Mouse (Mus musculus) kidney, adult 2 months (tissue): ENCODE results near the gene Igfbp2. TPM values are rescaled to one million over a fixed set of nuclear protein-coding genes. Genes with fewer than 3 reads are reported as not detected.

Experiments used
- DNase-seq: peaks from one replicate; pipeline ENCODE4 v3.0.0; 2021
- H3K27ac ChIP-seq: fragments of 200-500 bp; 2 replicates; pipeline ENCODE4 v1.5.1; 2012; ENCODE audit warnings: low read depth, low read length, control low read depth, inconsistent platforms; ENCODE audit not compliant: insufficient read depth
- H3K27me3 ChIP-seq: fragments of 200-500 bp; replicated peaks from 2 replicates; pipeline ENCODE4 v1.6.1; 2012; ENCODE audit warnings: mild to moderate bottlenecking, moderate library complexity, low read length, inconsistent platforms; ENCODE audit not compliant: control insufficient read depth, insufficient read depth
- H3K36me3 ChIP-seq: fragments of 200-500 bp; 2 replicates; pipeline ENCODE4 v1.6.1; 2012; ENCODE audit warnings: mild to moderate bottlenecking, moderate library complexity, low read length, inconsistent platforms; ENCODE audit not compliant: control insufficient read depth, insufficient read depth
- H3K4me1 ChIP-seq: fragments of 200-500 bp; 2 replicates; pipeline ENCODE4 v1.6.1; 2011; ENCODE audit warnings: low read length; ENCODE audit not compliant: control insufficient read depth, insufficient read depth
- H3K4me3 ChIP-seq: fragments of 200-500 bp; 2 replicates; pipeline ENCODE4 v1.5.1; 2011; ENCODE audit warnings: mild to moderate bottlenecking, low read depth, low read length, control low read depth; ENCODE audit not compliant: insufficient read depth
- CTCF ChIP-seq: fragments of 200-500 bp; conservative IDR thresholded peaks from 2 replicates; pipeline ENCODE4 v1.5.1; 2011; ENCODE audit warnings: low read depth, mild to moderate bottlenecking, control low read depth, low read length, moderate library complexity, mixed read lengths; ENCODE audit not compliant: insufficient read depth, insufficient read length
- POLR2A ChIP-seq: fragments of 200-500 bp; IDR thresholded peaks from one replicate; pipeline ENCODE4 v1.6.1; 2011; ENCODE audit warnings: low read depth, low read length, control low read depth
- WGBS: fragments of 180-500 bp; shearing (Covaris S2); methylation state at CpG from one replicate; pipeline ENCODE4 v1.1.7; 2018; 5-methylcytosine and 5-hydroxymethylcytosine counted together
- polyA plus RNA-seq: library from polyadenylated mRNA; depleted of rRNA; stranded (reverse); fragments of >200 nt; gene quantifications from 2 replicates; pipeline ENCODE4 v1.2.3, GENCODE M21; 2012

The Igfbp2 gene
- polyA plus RNA-seq, 1 experiment: 12.6 TPM

DNA sequence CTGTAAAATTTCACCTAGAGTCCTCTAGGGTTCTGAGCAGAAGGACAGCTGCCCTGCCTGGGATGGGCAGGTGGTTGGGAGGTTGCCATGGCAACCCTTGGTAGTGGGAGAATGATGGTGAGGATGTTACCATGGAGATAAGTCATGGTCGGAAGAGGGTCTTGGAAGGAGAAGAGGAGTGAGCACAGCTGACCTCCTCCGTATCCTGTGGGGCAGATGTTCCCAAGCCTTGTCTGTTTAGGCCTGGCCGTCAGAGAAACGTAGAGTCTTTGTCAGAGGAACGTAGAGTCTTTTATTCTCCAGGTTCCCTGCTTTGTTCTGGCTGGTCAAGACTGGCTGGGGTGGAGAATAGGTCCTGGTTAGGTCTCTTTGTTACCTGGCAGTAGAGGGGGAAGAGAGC is 34.6 kb downstream of the Igfbp2 start:
- 79% methylated on average over 5 of the region's 5 CpGs for WGBS

DNA sequence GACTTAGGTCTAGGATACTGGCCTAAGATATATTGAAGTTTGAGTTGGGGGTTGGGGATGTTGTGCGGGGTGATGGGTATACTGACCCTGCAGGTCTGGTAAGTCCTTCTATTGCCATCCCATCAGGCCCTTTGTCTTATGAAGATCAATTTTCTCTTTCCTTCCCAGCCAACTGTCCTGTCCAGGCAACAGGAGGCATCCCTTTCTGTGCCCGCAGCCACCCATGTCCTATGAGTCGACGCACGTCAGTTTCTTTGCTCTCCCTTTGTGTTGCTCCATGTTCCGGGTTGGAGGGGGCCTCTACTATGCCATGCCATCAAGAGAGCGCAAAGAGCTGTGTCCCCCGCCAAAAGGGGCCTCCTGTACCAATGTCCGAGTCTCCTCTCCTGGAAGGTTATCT is 35.7 kb downstream of the Igfbp2 start:
- no peak for TF ChIP-seq CTCF
- no peak for TF ChIP-seq POLR2A
- no peaks in the 10 kb centered on the region for H3K27me3 ChIP-seq
- WGBS: 94% methylated on average over 9 of the region's 9 CpGs
- no peak overlapping the region for H3K4me3 ChIP-seq
- H3K36me3 ChIP-seq: peaks cover 4% of the 10 kb centered on the region
- no peak overlapping the region for H3K27ac ChIP-seq
- no peak for DNase-seq
- H3K4me1 ChIP-seq: no peaks in the 10 kb centered on the region

More for the DNA sequence above, 34.6 kb downstream of the Igfbp2 start:
- H3K4me3 ChIP-seq: no peak overlapping the region
- no peak for DNase-seq
- no peaks in the 10 kb centered on the region for H3K4me1 ChIP-seq
- H3K27me3 ChIP-seq: no peaks in the 10 kb centered on the region
- no peak overlapping the region for H3K27ac ChIP-seq
- TF ChIP-seq CTCF (no peak), POLR2A (no peak)
- H3K36me3 ChIP-seq: peaks cover 4% of the 10 kb centered on the region

- H3K27me3 ChIP-seq: no peaks in the 10 kb centered on the region
- TF ChIP-seq POLR2A: no peak
- TF ChIP-seq CTCF: no peak
- H3K36me3 ChIP-seq: peaks cover 4% of the 10 kb centered on the region
- no peak overlapping the region for H3K27ac ChIP-seq
- DNase-seq: no peak
- no peak overlapping the region for H3K4me3 ChIP-seq
- 82% methylated on average over 2 of the region's 2 CpGs for WGBS
- H3K4me1 ChIP-seq: no peaks in the 10 kb centered on the region
Observed at GRCm38 (mm10) chr1:72860502-72860901, 36.2 kb downstream of the Igfbp2 start.

- Histone ChIP-seq H3K36me3 (peaks cover 4% of the 10 kb centered on the region), H3K4me3 (no peak overlapping the region), H3K27me3 (no peaks in the 10 kb centered on the region), H3K27ac (no peak overlapping the region), H3K4me1 (no peaks in the 10 kb centered on the region; the same call in 1 of the 2 replicates)
- 72% methylated on average over 2 of the region's 2 CpGs for WGBS
- TF ChIP-seq CTCF: no peak
- no peak for TF ChIP-seq POLR2A
- DNase-seq: no peak
Observed at GRCm38 (mm10) chr1:72861702-72862101, 37.4 kb downstream of the Igfbp2 start.

GRCm38 (mm10) chr1:72862248-72862647 is 37.9 kb downstream of the Igfbp2 start:
- Histone ChIP-seq H3K4me1 (no peaks in the 10 kb centered on the region; the same call in 1 of the 2 replicates), H3K27ac (no peak overlapping the region), H3K36me3 (peaks cover 4% of the 10 kb centered on the region), H3K27me3 (no peaks in the 10 kb centered on the region), H3K4me3 (no peak overlapping the region)
- WGBS: 84% methylated on average over 21 of the region's 21 CpGs
- TF ChIP-seq CTCF: no peak
- TF ChIP-seq POLR2A: no peak
- no peak for DNase-seq

DNA sequence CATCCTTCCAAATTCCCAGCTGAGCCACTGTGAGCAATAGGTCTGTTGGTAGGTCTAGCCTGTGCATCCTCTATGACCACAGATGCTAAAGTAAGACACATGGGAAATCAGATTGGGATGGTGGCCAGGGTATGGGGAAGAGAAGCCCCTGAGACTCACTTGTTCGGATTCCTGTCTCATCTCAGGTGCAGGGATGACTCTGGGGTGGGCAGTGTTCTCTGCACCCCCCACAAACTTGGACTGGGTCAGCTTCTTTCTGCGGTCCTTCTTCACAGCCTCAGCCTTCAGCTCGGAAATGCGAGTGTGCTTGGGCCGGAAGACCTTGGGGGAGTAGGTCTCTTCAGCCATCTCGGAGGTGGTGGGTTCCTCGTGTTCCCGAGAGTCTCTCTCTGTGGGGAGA is 39.4 kb downstream of the Igfbp2 start:
- 84% methylated on average over 8 of the region's 8 CpGs for WGBS
- TF ChIP-seq POLR2A (no peak), CTCF (no peak)
- peaks cover 4% of the 10 kb centered on the region for H3K36me3 ChIP-seq
- H3K4me3 ChIP-seq: no peak overlapping the region
- H3K27me3 ChIP-seq: no peaks in the 10 kb centered on the region
- H3K27ac ChIP-seq: no peak overlapping the region
- H3K4me1 ChIP-seq: no peaks in the 10 kb centered on the region; the same call in 1 of the 2 replicates
- DNase-seq: no peak

- peaks cover 4% of the 10 kb centered on the region for H3K36me3 ChIP-seq
- TF ChIP-seq CTCF (no peak), POLR2A (no peak)
- peak; percentile 74 for DNase-seq
- no peaks in the 10 kb centered on the region; the same call in 1 of the 2 replicates for H3K4me1 ChIP-seq
- 74% methylated on average over 3 of the region's 3 CpGs for WGBS
- no peaks in the 10 kb centered on the region for H3K27me3 ChIP-seq
- no peak overlapping the region for H3K27ac ChIP-seq
- H3K4me3 ChIP-seq: no peak overlapping the region
Observed at GRCm38 (mm10) chr1:72864272-72864671, 40.0 kb downstream of the Igfbp2 start.
